8 mouse cellular contexts compared by ENCODE assay signal in genomic region chr1:133068669-133069274, GRCm38 (mm10). TPM values are rescaled to one million over a fixed set of nuclear protein-coding genes. Genes with fewer than 3 reads are reported as not detected.
DNase-seq lines count a peak whose midpoint lies in the region; ATAC-seq and TF ChIP-seq lines count a peak whose summit lies in the region.

No protein-coding gene starts in this region.

- no peak overlapping the region for H3K4me2 ChIP-seq in lung, embryonic 15.5 days
- H3K4me2 ChIP-seq in hindbrain, embryonic 15.5 days, result no peak overlapping the region
- H3K4me2 ChIP-seq in myocyte (ENCODE audit: low read depth), result peak overlapping the region; percentile 61

- H3ac ChIP-seq in myocyte (ENCODE audit: control insufficient read depth, insufficient read length), result no peak overlapping the region

- ATAC-seq in lung, embryonic 15.5 days (ENCODE audit: borderline replicate concordance, extremely low read depth, low FRiP score, low TSS enrichment), result no peak
- peak; percentile 43 for ATAC-seq in hindbrain, embryonic 15.5 days (ENCODE audit: low FRiP score, low read depth)
- no peak for ATAC-seq in inflammation-experienced regulatory T-cells, adult 6 months

- H3K27ac ChIP-seq in lung, embryonic 15.5 days, result peak overlapping the region; percentile 71
- peak overlapping the region; percentile 56 for H3K27ac ChIP-seq in hindbrain, embryonic 15.5 days (replicated peaks)

- no peaks in the 10 kb centered on the region for H3K9me3 ChIP-seq in lung, embryonic 15.5 days
- no peaks in the 10 kb centered on the region for H3K9me3 ChIP-seq in hindbrain, embryonic 15.5 days

- H3K4me1 ChIP-seq in lung, embryonic 15.5 days, result peaks cover 56% of the 10 kb centered on the region
- peaks cover 23% of the 10 kb centered on the region for H3K4me1 ChIP-seq in lung, adult 2 months (ENCODE audit: control insufficient read depth, insufficient read depth, low read length)
- H3K4me1 ChIP-seq in hindbrain, embryonic 15.5 days (replicated peaks), result peaks cover 49% of the 10 kb centered on the region

- H3K9ac ChIP-seq in lung, embryonic 15.5 days, result no peak overlapping the region
- 0 out of 2 replicates have a peak overlapping the region, but pooled peaks have one; percentile 3 for H3K9ac ChIP-seq in hindbrain, embryonic 15.5 days

- TF ChIP-seq CTCF in lung, adult 2 months (IDR thresholded peaks at IDR 0.05; ENCODE audit: insufficient read depth, low read length), result no peak

- no peaks in the 10 kb centered on the region for H3K79me2 ChIP-seq in myocyte (ENCODE audit: control insufficient read depth, insufficient read depth)

- H3K27me3 ChIP-seq in lung, embryonic 15.5 days, result peaks cover 3% of the 10 kb centered on the region; the same call in 1 of the 2 replicates
- H3K27me3 ChIP-seq in hindbrain, embryonic 15.5 days, result no peaks in the 10 kb centered on the region
- no peaks in the 10 kb centered on the region for H3K27me3 ChIP-seq in myocyte (ENCODE audit: control insufficient read depth, insufficient read depth, insufficient read length)

- 84% methylated on average over 15 of the region's 15 CpGs for WGBS in lung, embryonic 15.5 days
- WGBS in lung, adult 2 months, result 81% methylated on average over 15 of the region's 15 CpGs
- 66% methylated on average over 15 of the region's 15 CpGs for WGBS in hindbrain, embryonic 15.5 days

- H3K36me3 ChIP-seq in lung, embryonic 15.5 days, result 0 out of 2 replicates have a peak, but pooled peaks cover 3% of the 10 kb centered on the region
- peaks cover 19% of the 10 kb centered on the region; the same call in 1 of the 2 replicates for H3K36me3 ChIP-seq in hindbrain, embryonic 15.5 days
- H3K36me3 ChIP-seq in myocyte (ENCODE audit: control insufficient read depth, insufficient read depth), result no peaks in the 10 kb centered on the region

- DNase-seq in gastrocnemius, postnatal 10 days, result peak; percentile 40
- no peak for DNase-seq in gastrocnemius, postnatal 25 days
- no peak for DNase-seq in lung, adult 2 months
- no peak for DNase-seq in thymus, postnatal 10 days (ENCODE audit: low spot score in 2 of 2)

- H3K4me3 ChIP-seq in lung, embryonic 15.5 days, result no peak overlapping the region
- no peak overlapping the region for H3K4me3 ChIP-seq in lung, adult 2 months (replicated peaks; ENCODE audit: extremely low read depth, low read depth, low read length)
- no peak overlapping the region for H3K4me3 ChIP-seq in hindbrain, embryonic 15.5 days
- H3K4me3 ChIP-seq in myocyte, result peak overlapping the region; percentile 7

- no peak for TF ChIP-seq POLR2A in lung, adult 2 months (IDR thresholded peaks at IDR 0.05; ENCODE audit: borderline replicate concordance, extremely low read depth, low read depth, low read length)
- no peak for TF ChIP-seq POLR2A in myocyte (IDR thresholded peaks at IDR 0.05; ENCODE audit: insufficient read length, low read depth)

TF ChIP-seq in myocyte, 11 proteins besides CTCF, POLR2A, EP300 and RAD21:
- TF ChIP-seq MYOG (IDR thresholded peaks at IDR 0.05; ENCODE audit: control insufficient read depth in 1 of 3, insufficient read depth in 1 of 3, insufficient read length in 2 of 3, low read depth in 2 of 3), result no peak

RNA-seq across cellular contexts. Expression of gene Pik3c2b, which starts 23.3 kb away (rescaled TPM):
- total RNA-seq in gastrocnemius, postnatal 10 days (2021), result 10 to 100 TPM; 29.9 to 38.2 TPM
- total RNA-seq in gastrocnemius, postnatal 25 days (2021), result 10 to 100 TPM; 10.8 to 12.0 TPM
- 6.0 and 6.1 TPM in 2 replicates for polyA plus RNA-seq in lung, embryonic 15.5 days (2015; fragmentation: Nextera tagmentation; extraction: Ambion mirVana)
- 10.1 and 11.9 TPM in 2 replicates for polyA plus RNA-seq in lung, adult 2 months (2012; rRNA removed)
- 12.2 and 13.3 TPM in 2 replicates for polyA plus RNA-seq in hindbrain, embryonic 15.5 days (2015; fragmentation: Nextera tagmentation; extraction: Ambion mirVana)
- polyA plus RNA-seq in myocyte (2012; fragmentation: generic; extraction: Trizol), result 1.8 TPM
- polyA plus RNA-seq in inflammation-experienced regulatory T-cells, adult 6 months (2017; shearing (Covaris generic)), result under 1 TPM; 0.36 to 0.67 (median 0.61) TPM

RNA-seq across cellular contexts. Expression of gene Mdm4, which starts 38.4 kb away (rescaled TPM):
- total RNA-seq in gastrocnemius, postnatal 10 days (2021), result 10 to 100 TPM; 35.8 to 48.4 TPM
- total RNA-seq in gastrocnemius, postnatal 25 days (2021), result 10 to 100 TPM; 26.6 to 29.2 TPM
- polyA plus RNA-seq in lung, embryonic 15.5 days (2015; fragmentation: Nextera tagmentation; extraction: Ambion mirVana), result 33.3 and 36.7 TPM in 2 replicates
- polyA plus RNA-seq in lung, adult 2 months (2012; rRNA removed), result 28.8 and 45.9 TPM in 2 replicates
- 35.9 and 36.8 TPM in 2 replicates for polyA plus RNA-seq in hindbrain, embryonic 15.5 days (2015; fragmentation: Nextera tagmentation; extraction: Ambion mirVana)
- 11.5 TPM for polyA plus RNA-seq in myocyte (2012; fragmentation: generic; extraction: Trizol)
- polyA plus RNA-seq in inflammation-experienced regulatory T-cells, adult 6 months (2017; shearing (Covaris generic)), result 100 to 1,000 TPM in 1 of 3 experiments, 10 to 100 TPM in 2; 94.1 to 139 (median 98.6) TPM
